Mouse (Mus musculus): ENCODE results near the gene Psapl1.

DNA sequence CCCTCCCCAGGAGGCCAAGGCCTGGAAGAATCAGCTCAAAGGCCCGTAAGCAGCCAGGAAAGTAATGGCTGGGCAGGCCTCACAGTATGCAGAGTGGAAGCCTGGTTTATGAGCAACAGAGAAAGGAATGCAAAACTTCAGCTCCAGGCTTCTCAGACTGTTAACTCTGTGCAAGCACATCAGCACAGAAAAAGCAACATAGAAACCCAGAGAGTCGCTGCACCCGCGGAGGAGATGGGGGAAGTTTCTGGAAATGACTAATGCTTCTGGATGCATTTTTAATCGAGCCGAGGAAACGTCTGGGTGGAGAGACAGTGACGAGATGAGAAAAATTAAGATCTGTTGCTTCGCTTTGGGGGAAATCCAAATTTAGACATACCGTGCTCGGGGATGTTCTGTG lies 22.5 kb downstream of the Psapl1 start:
- TF ChIP-seq CTCF (IDR thresholded peaks at IDR 0.05; ENCODE audit: low read depth, low read length): no peak
- no peak for TF ChIP-seq POLR2AphosphoS5 (IDR thresholded peaks at IDR 0.05; ENCODE audit: insufficient replicate concordance, low read depth, low read length)
- no peak for TF ChIP-seq TAL1 (conservative IDR thresholded peaks at IDR 0.05; ENCODE audit: low read depth, low read length)
- no peak for TF ChIP-seq GATA1 (IDR thresholded peaks at IDR 0.05; ENCODE audit: borderline replicate concordance, low read length)
- no peak for TF ChIP-seq GATA2 (IDR thresholded peaks at IDR 0.05; ENCODE audit: borderline replicate concordance, low read depth, low read length)
